Mouse (Mus musculus): Measurements from ENCODE around the gene Nuak1. TPM values are rescaled to one million over a fixed set of nuclear protein-coding genes. Genes with fewer than 3 reads are reported as not detected.

The Nuak1 gene
- total and polyA plus RNA-seq, 3 experiments, result 1.1 to 2.2 TPM; not detected in 1

GRCm38 (mm10) chr10:84339456-84339855, 100.9 kb downstream of the Nuak1 start:
- no peaks in the 10 kb centered on the region; a peak in 1 of 4 replicates for H3K27me3 ChIP-seq (ENCODE audit: control insufficient read depth in 1 of 2, insufficient read depth in 2 of 2, low read length in 2 of 2)
- H3K9ac ChIP-seq (ENCODE audit: control insufficient read depth, low read depth, low read length, poor library complexity, severe bottlenecking), result no peak overlapping the region
- no peaks in the 10 kb centered on the region for H3K36me3 ChIP-seq (ENCODE audit: control insufficient read depth in 1 of 2, insufficient read depth in 2 of 2, low read length in 2 of 2)
- no peaks in the 10 kb centered on the region for H3K9me3 ChIP-seq (replicated peaks; ENCODE audit: insufficient read depth, low read length)
- no peak for DNase-seq (ENCODE audit: low read depth, low spot score)
- no peak overlapping the region for H3K4me3 ChIP-seq (ENCODE audit: control insufficient read depth in 1 of 2, insufficient read depth in 1 of 2, low read depth in 2 of 2, low read length in 2 of 2)
- no peak overlapping the region for H3K27ac ChIP-seq (ENCODE audit: control insufficient read depth, low read depth, low read length)
- H3K79me2 ChIP-seq (ENCODE audit: control insufficient read depth, insufficient read depth, low read length, poor library complexity), result no peaks in the 10 kb centered on the region
- H3K4me1 ChIP-seq (ENCODE audit: control insufficient read depth in 1 of 2, insufficient read depth in 2 of 2, low read length in 2 of 2), result no peaks in the 10 kb centered on the region
- TF ChIP-seq ZMIZ1 (IDR thresholded peaks at IDR 0.05; ENCODE audit: low read depth, low read length) (no peak), POLR2A (IDR thresholded peaks at IDR 0.05; ENCODE audit: control insufficient read depth in 1 of 2, insufficient read depth in 1 of 2, low read depth in 1 of 2, low read length in 2 of 2, poor library complexity in 1 of 2) (no peak), ZNF384 (IDR thresholded peaks at IDR 0.05; ENCODE audit: low read depth, low read length) (no peak), MEF2A (IDR thresholded peaks at IDR 0.05; ENCODE audit: extremely low read depth, insufficient replicate concordance, low read depth, low read length, poor library complexity, severe bottlenecking) (no peak), MAX (IDR thresholded peaks at IDR 0.05; ENCODE audit: low read length) (no peak), CTCF (IDR thresholded peaks at IDR 0.05 in 2 of 3, conservative IDR thresholded peaks at IDR 0.05 in 1 of 3; ENCODE audit: control insufficient read depth in 1 of 3, insufficient read depth in 1 of 3, low read depth in 2 of 3, low read length in 3 of 3, poor library complexity in 1 of 3, severe bottlenecking in 1 of 3) (no peak), SIN3A (IDR thresholded peaks at IDR 0.05; ENCODE audit: low read length) (no peak), GABPA (IDR thresholded peaks at IDR 0.05; ENCODE audit: low read depth, low read length) (no peak), TBP (IDR thresholded peaks at IDR 0.05; ENCODE audit: low read depth, low read length) (no peak), RCOR1 (IDR thresholded peaks at IDR 0.05; ENCODE audit: low read depth, low read length) (no peak), HCFC1 (IDR thresholded peaks at IDR 0.05; ENCODE audit: low read depth, low read length) (no peak), ZKSCAN1 (IDR thresholded peaks at IDR 0.05; ENCODE audit: low read depth, low read length) (no peak), GATA1 (IDR thresholded peaks at IDR 0.05; ENCODE audit: low read depth, low read length) (no peak), TAL1 (IDR thresholded peaks at IDR 0.05; ENCODE audit: low read length) (no peak), ZC3H11A (IDR thresholded peaks at IDR 0.05; ENCODE audit: low read depth, low read length) (no peak), KAT2A (conservative IDR thresholded peaks at IDR 0.05; ENCODE audit: low read depth, low read length) (no peak), EP300 (IDR thresholded peaks at IDR 0.05; ENCODE audit: low read depth in 1 of 2, low read length in 2 of 2) (no peak), ETS1 (IDR thresholded peaks at IDR 0.05; ENCODE audit: low read depth, low read length) (no peak)

DNA sequence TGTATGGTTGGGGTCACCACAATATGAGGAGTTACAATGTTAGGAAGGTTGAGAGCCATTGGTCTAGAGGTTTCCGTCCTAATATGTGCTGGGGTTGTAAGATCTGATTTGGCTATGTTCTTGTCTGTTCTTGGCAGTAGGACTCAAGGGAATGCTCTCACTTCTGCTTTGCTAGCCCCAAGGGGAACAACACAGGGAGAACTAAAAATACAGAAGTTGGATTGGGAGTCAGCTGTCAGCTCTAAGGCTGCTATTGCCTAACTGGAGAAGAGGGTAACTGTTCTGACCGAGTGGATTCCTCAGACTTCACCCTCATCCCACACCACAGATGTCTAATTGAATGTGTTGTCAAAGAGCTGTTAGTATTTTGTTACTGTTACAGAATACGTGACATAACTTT, 101.6 kb downstream of the Nuak1 start:
- peak; percentile 3 for DNase-seq (ENCODE audit: low read depth, low spot score)
- TF ChIP-seq NRF1 (IDR thresholded peaks at IDR 0.05; ENCODE audit: insufficient read depth, low read depth, low read length, poor library complexity, severe bottlenecking) (no peak), MEF2A (IDR thresholded peaks at IDR 0.05; ENCODE audit: extremely low read depth, insufficient replicate concordance, low read depth, low read length, poor library complexity, severe bottlenecking) (no peak), EP300 (IDR thresholded peaks at IDR 0.05; ENCODE audit: low read depth in 1 of 2, low read length in 2 of 2) (no peak), TBP (IDR thresholded peaks at IDR 0.05; ENCODE audit: low read depth, low read length) (no peak), ZKSCAN1 (IDR thresholded peaks at IDR 0.05; ENCODE audit: low read depth, low read length) (no peak), MAZ (IDR thresholded peaks at IDR 0.05; ENCODE audit: low read depth, low read length) (no peak), MYC (IDR thresholded peaks at IDR 0.05; ENCODE audit: low read depth, low read length) (no peak), UBTF (IDR thresholded peaks at IDR 0.05; ENCODE audit: borderline replicate concordance, insufficient read depth, low read depth, low read length) (no peak), BHLHE40 (IDR thresholded peaks at IDR 0.05; ENCODE audit: borderline replicate concordance, low read depth, low read length) (no peak), GABPA (IDR thresholded peaks at IDR 0.05; ENCODE audit: low read depth, low read length) (no peak), SIN3A (IDR thresholded peaks at IDR 0.05; ENCODE audit: low read length) (no peak), JUND (IDR thresholded peaks at IDR 0.05; ENCODE audit: low read depth, low read length) (no peak), GATA1 (IDR thresholded peaks at IDR 0.05; ENCODE audit: low read depth, low read length) (no peak), ZC3H11A (IDR thresholded peaks at IDR 0.05; ENCODE audit: low read depth, low read length) (no peak), ZMIZ1 (IDR thresholded peaks at IDR 0.05; ENCODE audit: low read depth, low read length) (no peak), MYB (IDR thresholded peaks at IDR 0.05; ENCODE audit: low read depth, low read length) (no peak)
- Histone ChIP-seq H3K4me3 (ENCODE audit: control insufficient read depth in 1 of 2, insufficient read depth in 1 of 2, low read depth in 2 of 2, low read length in 2 of 2) (no peak overlapping the region), H3K9me3 (replicated peaks; ENCODE audit: insufficient read depth, low read length) (no peaks in the 10 kb centered on the region), H3K27me3 (ENCODE audit: control insufficient read depth in 1 of 2, insufficient read depth in 2 of 2, low read length in 2 of 2) (no peaks in the 10 kb centered on the region; a peak in 1 of 4 replicates), H3K36me3 (ENCODE audit: control insufficient read depth in 1 of 2, insufficient read depth in 2 of 2, low read length in 2 of 2) (no peaks in the 10 kb centered on the region), H3K4me1 (ENCODE audit: control insufficient read depth in 1 of 2, insufficient read depth in 2 of 2, low read length in 2 of 2) (no peaks in the 10 kb centered on the region), H3K79me2 (ENCODE audit: control insufficient read depth, insufficient read depth, low read length, poor library complexity) (no peaks in the 10 kb centered on the region), H3K9ac (ENCODE audit: control insufficient read depth, low read depth, low read length, poor library complexity, severe bottlenecking) (no peak overlapping the region), H3K27ac (ENCODE audit: control insufficient read depth, low read depth, low read length) (no peak overlapping the region)
